Mouse (Mus musculus): Measurements from ENCODE around the gene Arid5b.
"Not testable (repeated sequence)": the region's sequence is repeated elsewhere in the genome, so short reads cannot be mapped to it uniquely, and the experiment has no call there.

Gene Arid5b

GRCm38 (mm10) chr10:68110607-68111006 lies 167.9 kb downstream of the Arid5b start:
- DNase-seq (ENCODE audit: low spot score in 2 of 2) = no peak

DNA sequence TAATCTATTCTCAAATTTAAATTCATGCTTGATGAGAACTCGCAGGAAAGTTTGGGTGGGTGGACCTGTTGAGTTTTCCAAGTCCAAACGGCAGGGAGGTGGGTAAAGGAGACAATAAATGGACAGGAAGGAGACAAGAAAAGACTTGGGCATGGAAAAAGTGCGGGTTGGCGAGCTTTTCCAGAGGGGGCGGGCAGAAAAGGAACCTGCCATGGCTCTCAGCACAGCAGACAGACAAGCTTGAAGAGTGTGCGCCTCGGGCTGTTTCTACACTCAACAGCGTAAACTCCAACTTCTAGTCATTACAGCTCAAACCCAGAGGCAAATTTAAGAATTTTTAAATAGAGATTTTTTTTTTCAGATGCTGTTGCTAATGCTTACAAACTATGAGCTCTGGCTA lies 168.4 kb downstream of the Arid5b start:
- DNase-seq (ENCODE audit: low spot score in 2 of 2) = no peak

GRCm38 (mm10) chr10:68109651-68110050 lies 168.9 kb downstream of the Arid5b start:
- no peak for DNase-seq (ENCODE audit: low spot score in 2 of 2)

DNA sequence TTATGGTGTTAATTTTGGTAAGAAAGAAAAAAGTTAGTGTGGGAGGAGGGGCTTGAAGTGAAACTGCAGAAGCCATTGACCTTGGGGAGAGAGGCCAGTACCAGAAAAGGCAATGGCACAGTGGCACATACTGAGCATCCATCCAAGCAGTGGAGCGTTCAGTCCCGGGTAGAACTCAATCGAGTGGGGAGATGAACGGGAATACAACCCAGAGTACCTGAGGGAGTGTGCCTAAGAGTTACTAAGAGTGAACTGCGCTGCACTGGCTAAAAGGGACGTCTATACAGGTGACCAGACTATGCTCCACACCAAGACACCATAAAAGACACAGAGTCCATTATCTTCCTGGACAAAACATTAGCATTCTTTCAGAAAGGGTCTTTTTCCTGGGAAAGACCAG lies 170.8 kb downstream of the Arid5b start:
- no peak for DNase-seq (ENCODE audit: low spot score in 2 of 2)

- DNase-seq (ENCODE audit: low spot score in 2 of 2) = no peak
Measured at GRCm38 (mm10) chr10:68106351-68106950, 172.1 kb downstream of the Arid5b start.

DNA sequence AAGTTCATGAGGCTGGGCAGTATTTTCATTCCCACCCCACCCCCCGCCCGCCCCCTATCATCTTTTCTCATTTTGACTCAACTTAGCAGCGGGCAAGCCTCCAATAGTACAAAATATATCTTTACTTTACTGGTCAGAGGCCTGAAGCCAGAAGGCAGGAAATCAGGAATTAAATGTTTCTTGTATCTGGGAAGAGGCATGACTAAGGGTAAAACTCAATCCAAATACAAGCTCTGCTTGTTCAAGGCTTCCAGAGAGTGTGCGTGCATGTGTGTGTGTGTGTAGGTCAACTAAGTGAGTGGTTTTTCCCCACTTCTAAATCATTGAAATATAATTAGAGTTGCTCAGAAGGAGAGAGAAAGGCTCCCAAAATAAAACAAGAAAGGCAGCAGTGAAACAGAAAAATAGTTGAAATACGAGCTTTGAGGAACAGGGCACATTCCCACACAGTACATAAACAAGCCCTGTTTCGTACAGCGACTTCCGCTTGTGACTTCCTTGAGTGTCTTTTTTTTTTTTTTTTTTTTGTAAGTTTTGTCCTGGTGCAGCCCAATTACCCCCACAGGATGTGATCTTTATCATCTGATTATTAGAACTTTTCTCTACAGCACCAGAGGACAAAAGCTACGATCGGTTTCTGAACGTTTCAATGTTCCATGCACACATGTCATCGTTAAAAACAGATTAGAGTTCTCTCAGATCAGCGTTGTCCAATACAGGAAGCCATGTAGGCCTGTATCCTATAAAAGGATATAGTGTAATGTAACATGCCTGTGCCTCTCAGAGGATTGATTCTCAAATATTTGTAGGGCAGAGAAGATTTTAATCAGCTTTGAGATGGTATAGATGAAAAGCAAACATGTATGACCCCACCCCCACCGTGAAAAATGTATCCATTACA lies 173.4 kb downstream of the Arid5b start:
- DNase-seq (ENCODE audit: low spot score in 2 of 2) = no peak

- DNase-seq (ENCODE audit: low spot score in 2 of 2) = no peak
Measured at GRCm38 (mm10) chr10:68104481-68104880, 174.1 kb downstream of the Arid5b start.

DNA sequence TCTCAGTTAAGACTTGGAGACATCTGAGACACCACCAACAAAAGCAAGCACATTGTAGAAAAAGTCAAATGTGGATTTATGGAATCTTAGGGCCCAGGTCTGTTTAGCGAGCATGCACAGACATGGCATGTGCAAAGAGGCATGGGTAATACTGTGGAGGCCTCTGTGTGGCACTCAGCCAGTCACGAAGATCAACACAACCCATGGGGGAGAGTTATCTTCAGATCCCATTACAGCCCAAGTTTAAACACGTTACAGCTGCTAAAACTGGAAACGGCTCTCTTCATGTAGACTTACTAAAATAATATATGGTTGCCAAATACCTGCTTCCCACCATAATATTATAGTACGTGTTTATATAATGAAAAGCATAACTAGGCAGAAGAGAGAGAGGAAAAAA lies 174.6 kb downstream of the Arid5b start:
- no peak for DNase-seq (ENCODE audit: low spot score in 2 of 2)

DNA sequence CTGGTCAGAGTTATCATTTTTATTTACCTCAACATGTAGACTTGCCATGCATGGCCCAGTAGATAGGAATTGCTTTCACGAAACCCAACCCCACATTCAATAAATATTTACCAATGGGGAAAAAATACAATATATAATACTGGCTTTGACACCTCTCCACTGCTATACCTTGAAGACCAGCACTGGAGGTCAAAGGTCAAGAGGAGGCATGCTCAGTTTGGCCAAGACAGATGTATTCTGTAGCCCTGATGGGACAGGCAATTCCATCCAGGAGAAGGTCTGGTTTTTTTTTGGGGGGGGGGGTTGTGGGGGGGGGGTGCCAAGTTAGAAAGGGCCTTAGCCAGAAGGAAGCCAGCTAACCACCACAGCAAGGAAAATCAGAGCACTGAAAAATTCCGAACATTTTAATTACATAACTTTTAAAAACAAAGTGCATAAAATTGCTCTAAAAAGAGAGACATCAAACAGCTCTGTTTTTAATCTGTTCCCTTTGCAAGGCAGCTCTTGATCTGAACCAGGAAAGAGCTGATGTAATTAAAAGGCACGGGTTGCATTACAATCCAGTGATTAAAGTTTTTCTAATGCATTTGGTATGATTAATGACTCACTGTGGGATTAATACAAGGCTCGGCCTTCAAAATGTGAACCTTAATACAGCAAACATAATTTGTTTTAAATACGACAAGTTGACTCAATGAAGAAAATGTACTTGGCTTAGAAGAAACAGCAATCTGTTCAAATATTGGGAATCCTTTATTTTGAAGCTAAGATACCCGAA lies 175.3 kb downstream of the Arid5b start:
- DNase-seq (ENCODE audit: low spot score in 2 of 2) = no peak

- DNase-seq (ENCODE audit: low spot score in 2 of 2) = no peak
Measured at GRCm38 (mm10) chr10:68102566-68102965, 176.0 kb downstream of the Arid5b start.

GRCm38 (mm10) chr10:68101251-68101650 lies 177.3 kb downstream of the Arid5b start:
- no peak for DNase-seq (ENCODE audit: low spot score in 2 of 2)

DNA sequence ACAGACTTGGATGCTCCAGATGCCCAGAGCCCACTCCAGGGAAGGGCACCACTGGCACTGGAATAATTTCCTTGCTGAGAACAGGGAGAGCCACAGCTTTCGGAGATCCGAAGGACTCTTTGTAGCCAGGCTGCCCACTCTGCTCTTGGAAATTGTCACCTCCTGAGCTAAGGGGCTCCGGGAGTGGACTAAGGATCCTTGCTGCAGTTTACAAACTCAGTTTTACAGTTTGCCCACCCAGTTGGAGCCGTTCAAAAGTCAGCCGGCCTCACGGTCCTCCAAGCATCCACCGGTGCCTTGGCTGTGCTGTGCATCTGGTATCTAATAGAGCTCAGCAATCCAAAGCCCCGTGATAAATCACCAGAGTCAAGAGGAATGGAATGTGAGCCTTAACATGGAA lies 178.0 kb downstream of the Arid5b start:
- no peak for DNase-seq (ENCODE audit: low spot score in 2 of 2)

- not testable (repeated sequence) for DNase-seq (ENCODE audit: low spot score in 2 of 2)
Measured at GRCm38 (mm10) chr10:68099801-68100200, 178.7 kb downstream of the Arid5b start.

DNA sequence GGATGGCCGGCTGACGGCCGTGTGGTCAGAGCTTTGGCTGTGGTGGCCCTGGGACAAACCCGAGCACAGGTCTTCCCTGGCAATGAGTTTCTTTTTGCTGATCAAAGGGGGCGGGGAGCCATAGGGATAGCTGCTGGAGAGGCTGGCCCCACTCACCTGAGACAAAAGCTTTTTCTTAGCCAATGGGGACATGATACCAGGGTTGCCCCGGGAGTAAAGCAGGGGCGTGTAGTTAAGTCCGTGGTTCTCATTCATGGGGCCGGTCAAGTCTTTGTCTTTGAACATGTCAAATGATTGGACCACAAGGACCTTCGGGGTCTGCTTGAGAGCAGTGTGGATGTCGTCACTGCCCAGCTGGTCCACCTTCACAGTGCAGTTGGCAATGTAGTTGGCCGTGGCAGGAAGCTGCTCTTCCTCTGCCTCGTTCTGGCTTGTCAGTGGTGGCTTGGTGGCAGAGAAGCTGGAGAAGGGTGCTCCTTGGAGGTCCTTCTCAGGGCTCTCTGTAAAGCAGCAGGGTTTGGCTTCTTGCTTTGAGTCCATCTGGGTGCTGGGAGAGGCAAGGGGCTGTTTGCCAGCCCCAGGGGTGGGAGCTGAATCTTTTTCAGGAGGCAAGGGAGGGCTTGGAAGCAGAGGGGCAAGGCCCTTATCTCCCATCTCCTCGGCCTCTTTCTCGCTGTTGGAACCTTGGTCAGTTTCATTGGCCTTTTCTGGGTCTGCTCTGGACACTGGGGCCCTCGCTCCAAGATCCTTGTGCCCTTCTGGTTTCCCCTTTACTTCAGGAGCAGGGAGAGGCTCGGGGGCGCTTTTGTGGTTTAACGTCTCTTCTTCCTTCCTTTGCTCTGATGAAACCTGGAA lies 180.5 kb downstream of the Arid5b start:
- no peak for DNase-seq (ENCODE audit: low spot score in 2 of 2)

- no peak for DNase-seq (ENCODE audit: low spot score in 2 of 2)
Measured at GRCm38 (mm10) chr10:68096395-68096794, 182.1 kb downstream of the Arid5b start.

- DNase-seq (ENCODE audit: low spot score in 2 of 2) = no peak
Measured at GRCm38 (mm10) chr10:68095136-68095535, 183.4 kb downstream of the Arid5b start.

- DNase-seq (ENCODE audit: low spot score in 2 of 2) = no peak
Measured at GRCm38 (mm10) chr10:68093496-68093895, 185.0 kb downstream of the Arid5b start.

DNA sequence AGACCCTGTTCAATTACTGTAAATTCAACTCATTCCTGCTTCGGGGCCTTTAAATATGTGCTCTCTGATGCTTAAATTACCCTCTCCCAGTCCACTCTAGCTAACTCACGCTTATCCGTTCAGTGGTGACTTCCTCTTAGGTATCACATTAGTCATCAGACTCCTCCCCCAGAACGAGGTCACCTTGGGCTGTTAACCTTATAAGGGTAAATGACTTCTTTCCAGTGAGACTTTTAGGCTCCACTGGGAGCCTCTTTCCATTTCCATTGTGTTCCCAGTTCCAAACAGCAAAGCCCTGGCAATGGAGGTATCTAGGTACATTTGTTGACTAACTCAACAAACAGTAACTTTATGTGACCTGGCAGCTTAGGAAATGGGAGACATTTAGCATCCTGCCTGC lies 186.7 kb downstream of the Arid5b start:
- DNase-seq (ENCODE audit: low spot score in 2 of 2) = no peak

DNA sequence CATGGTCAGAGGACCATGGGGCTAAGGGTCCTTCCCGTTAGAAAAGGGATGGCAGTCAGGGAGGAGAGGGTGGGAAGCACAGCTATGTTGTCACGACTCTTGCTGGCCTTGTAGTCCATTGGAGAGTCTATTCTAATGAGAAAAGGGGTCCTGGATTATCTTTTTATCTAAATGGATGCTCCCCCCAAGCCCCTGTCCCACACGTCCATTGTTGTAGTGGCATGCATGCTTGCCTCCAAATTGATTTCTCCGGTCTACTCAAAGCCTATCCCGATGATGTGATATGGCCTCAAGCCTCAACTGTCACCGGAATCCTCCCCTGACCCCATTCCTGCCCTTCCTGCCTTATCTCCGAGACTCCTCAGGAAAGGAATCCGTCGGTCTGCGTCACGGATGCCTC lies 187.5 kb downstream of the Arid5b start:
- no peak for DNase-seq (ENCODE audit: low spot score in 2 of 2)

DNA sequence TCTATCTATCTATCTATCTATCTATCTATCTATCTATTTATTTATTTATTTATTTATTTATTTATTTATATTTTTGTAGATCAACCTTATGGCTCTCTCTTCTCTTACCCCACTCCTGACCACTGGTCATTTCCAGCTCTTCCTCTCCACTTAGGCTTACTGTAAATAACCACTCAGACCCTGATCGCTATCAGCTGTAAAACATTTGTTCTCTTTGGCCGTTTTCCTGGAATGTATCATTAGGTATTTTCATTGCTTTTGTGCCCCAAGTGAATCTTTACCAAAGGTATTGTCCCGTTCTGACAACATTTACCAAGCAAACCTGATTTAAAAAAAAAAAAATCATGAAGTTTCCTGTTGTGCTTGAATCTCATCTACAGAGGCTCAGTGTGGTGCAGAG lies 188.0 kb downstream of the Arid5b start:
- DNase-seq (ENCODE audit: low spot score in 2 of 2) = no peak

DNA sequence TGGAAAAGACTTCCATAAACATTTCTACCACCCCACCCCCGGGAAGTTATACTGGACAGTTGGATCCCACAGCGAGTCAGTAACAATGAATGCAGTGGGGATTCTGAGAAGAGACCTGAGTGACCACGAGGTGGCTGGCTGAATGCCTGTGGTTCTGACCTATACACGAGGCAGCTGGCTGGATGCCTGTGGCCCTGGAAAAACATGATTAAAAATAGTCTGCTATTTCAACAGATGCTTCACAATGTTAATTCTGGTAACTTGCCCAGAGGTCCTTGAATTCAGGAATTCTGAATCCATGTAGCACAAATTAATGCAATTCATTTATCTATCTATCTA lies 188.4 kb downstream of the Arid5b start:
- no peak for DNase-seq (ENCODE audit: low spot score in 2 of 2)

Data from frontal cortex, postnatal 14 days (tissue).